Mouse (Mus musculus) testis, adult 2 months (tissue): ENCODE measurements at regions not wholly inside any gene's neighbourhood (a gene's known extent, or its start where the extent isn't known, plus 50 kb on each side); places are given as distances from the start of the nearest gene placed in this dataset.

Source experiments
- CTCF ChIP-seq: fragments of 200-500 bp; IDR thresholded peaks from 2 replicates; pipeline ENCODE4 v1.5.1; 2012; ENCODE audit warnings: low read depth, mild to moderate bottlenecking, inconsistent platforms, low read length, moderate library complexity; ENCODE audit not compliant: control insufficient read depth, insufficient read depth, insufficient replicate concordance
- POLR2A ChIP-seq: fragments of 200-500 bp; IDR thresholded peaks from 2 replicates; pipeline ENCODE4 v1.6.1; 2012; ENCODE audit warnings: low read depth, mild to moderate bottlenecking, inconsistent platforms, low read length, moderate library complexity; ENCODE audit not compliant: control insufficient read depth

DNA sequence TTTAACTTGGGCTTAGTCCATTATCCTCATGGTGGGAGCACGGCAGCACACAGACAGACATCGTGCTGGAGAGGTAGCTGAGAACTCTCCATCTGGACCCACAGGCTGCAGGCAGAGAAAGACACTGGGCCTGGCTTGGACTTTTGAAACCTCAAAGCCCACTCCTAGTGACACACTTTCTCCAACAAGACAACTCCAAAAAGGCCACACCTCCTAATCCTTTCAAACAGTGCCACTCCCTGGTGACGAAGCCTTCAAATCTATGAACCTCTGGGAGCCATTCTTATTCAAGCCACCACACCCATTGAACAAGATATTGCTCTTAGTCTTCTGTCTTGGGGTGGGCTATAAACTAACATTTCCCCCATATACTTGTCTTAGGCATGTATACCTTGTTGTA, 59.2 kb upstream of the Ampd3 start:
- no peak for TF ChIP-seq CTCF
- TF ChIP-seq POLR2A = no peak
